Mouse (Mus musculus) embryo, embryonic 10.5 days (tissue): ENCODE data around the gene Fcho1.
A peak's percentile ranks its signal among the peaks of the same experiment; 100 is the strongest.

Experiments used
- DNase-seq: peaks from one replicate; pipeline ENCODE4 v3.0.0-alpha.2; 2015; ENCODE audit warnings: low spot score

Fcho1 gene

GRCm38 (mm10) chr8:71682832-71683231, 42.7 kb downstream of the Fcho1 start:
- DNase-seq = no peak

GRCm38 (mm10) chr8:71681369-71681915, 44.1 kb downstream of the Fcho1 start:
- no peak for DNase-seq

- no peak for DNase-seq
Observed at GRCm38 (mm10) chr8:71680471-71680870, 45.0 kb downstream of the Fcho1 start.

GRCm38 (mm10) chr8:71679550-71680168, 45.9 kb downstream of the Fcho1 start:
- peak; percentile 39 for DNase-seq

GRCm38 (mm10) chr8:71679116-71679515, 46.4 kb downstream of the Fcho1 start:
- DNase-seq = no peak

- no peak for DNase-seq
Observed at GRCm38 (mm10) chr8:71678216-71678615, 47.3 kb downstream of the Fcho1 start.

DNA sequence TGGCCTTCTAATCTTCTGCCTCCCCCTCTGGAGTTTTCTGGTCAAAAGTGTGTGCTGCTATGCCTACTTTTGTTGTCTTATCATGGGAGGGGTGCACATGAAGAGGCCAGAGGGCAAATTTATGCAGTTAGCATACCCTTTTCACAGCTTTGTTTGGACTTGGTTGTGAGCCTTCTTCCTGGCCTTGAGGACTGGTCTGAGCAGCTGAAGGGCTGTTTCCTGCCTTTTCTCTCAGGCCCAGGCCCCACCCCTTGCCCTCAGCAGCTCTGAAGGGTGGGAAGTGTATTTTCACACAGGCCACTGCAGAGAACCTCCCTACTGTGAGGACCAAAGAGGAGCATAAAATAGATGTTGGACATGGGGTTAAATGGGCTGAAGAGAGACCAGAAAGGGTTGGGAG, 48.0 kb downstream of the Fcho1 start:
- DNase-seq = no peak

GRCm38 (mm10) chr8:71676803-71677202, 48.7 kb downstream of the Fcho1 start:
- DNase-seq = no peak

DNA sequence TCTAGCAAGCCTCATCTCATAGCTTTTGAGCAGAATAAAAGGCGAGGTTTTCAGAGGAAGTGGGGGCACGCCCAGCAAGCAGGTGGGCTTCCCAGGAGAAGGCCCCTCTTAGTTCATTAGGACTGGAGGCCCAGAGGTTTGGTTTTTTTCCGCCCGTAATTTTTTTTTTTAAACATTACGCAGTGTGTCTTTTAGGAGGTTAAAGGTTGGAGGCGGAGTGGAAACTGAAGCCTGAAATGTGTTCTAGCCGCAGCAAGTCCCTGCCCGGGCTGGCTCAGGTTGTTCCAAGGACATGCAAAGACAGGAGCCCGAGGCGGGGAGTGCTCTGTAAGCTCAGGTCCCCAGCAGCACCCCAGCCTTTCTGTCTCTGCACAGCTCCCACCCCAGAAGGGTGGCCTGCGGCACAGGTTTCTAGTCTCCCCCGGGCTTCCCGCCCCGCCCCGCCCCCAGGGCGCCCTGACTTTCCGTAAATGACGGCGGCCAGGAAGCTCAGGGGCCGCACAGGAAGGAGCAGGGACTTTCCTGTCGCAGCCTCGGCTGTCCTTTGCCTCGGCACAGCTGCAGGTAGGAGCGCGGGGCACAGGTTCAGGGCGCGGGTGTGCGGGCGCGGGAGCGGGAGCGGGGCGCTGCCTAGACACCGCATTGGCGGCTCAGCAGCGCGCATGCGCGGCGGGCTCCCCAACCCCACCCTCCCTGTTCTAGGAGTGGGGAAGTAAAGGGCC, 49.3 kb downstream of the Fcho1 start, which contains the start of gene Jak3:
Gene Jak3 (plus strand): TSS at position 277 of the 722 bp plus-strand sequence.
- DNase-seq = peak; percentile 50

DNA sequence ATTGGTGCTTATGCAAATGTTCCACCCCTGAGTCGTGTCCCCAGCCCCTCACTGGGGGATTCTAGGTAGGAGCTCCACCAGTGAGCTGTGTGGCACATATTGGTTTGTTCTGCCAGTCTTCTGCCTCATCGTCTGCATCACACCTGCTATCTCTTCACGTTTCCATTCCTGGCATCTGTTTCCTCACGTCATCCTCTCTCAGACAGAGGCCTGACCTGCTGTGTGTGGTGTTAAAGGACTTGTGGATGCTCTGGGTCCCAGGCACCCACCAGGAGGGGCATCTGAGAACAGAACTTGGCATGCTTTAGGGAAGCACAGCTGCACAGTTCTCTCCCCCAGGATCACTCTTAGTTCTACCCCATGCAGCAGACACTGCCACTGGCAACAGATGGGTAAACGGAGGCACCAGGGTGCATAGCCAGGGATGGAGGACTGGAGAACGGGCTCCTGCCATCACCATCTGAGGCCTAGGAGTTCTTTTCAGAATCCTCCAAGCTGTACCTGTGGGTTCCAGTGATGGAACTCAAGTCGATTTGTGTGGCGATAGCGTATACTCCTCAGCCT, 50.0 kb downstream of the Fcho1 start:
- DNase-seq = no peak

GRCm38 (mm10) chr8:71674071-71674470, 51.4 kb downstream of the Fcho1 start:
- no peak for DNase-seq

DNA sequence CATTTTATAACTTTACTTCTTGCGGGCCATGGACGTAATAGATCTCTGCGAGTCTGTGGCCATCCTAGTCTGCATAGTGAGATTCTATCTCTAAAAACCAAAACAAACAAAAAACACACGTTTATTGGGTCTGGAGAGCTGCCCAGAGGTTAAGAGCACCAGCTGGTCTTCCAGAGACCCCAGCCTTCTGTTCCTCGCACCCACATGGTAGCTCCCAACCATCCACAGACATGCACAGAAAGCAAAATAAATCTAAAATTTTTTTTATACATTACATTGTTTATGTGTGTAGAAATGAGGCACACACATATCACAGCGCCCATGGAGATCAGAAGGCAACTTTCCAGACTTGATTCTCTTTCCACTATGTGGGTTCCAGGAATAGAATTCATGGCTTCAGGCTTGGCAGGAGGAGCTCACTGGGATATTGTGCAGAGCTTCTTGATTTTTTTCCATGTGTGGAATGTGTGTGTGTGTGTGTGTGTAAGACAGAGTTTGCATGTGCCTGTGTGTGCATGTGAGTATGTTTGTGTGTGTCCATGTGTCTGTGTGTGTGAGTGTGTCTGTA, 53.3 kb downstream of the Fcho1 start:
- no peak for DNase-seq

DNA sequence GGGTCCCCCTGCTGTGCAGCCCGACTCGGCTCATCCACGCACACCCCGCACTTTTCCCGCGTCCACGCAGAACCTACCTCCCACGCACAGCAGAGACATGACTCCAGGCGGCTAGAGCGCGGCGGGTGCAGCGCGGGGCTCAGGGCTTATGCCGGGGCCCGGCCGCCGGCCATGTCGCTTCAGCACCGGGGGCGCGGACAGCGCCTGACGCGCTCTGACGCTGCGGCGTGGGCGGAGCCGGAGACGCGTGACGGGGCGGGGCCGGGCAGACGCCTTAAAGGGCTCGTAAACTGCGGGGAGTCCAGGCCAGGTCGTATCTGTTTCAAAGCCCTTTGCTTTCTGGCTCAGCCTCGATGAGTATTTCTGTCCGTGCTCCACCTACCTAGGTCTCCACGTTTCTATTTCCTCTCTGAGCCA, 54.0 kb downstream of the Fcho1 start, which contains the start of gene Unc13a:
Gene Unc13a (minus strand): TSS at position 209 of the 417 bp plus-strand sequence.
- DNase-seq = peak; percentile 92

GRCm38 (mm10) chr8:71670621-71671548, 54.6 kb downstream of the Fcho1 start:
- peak; percentile 81 for DNase-seq

GRCm38 (mm10) chr8:71670198-71670597, 55.3 kb downstream of the Fcho1 start:
- DNase-seq = no peak

DNA sequence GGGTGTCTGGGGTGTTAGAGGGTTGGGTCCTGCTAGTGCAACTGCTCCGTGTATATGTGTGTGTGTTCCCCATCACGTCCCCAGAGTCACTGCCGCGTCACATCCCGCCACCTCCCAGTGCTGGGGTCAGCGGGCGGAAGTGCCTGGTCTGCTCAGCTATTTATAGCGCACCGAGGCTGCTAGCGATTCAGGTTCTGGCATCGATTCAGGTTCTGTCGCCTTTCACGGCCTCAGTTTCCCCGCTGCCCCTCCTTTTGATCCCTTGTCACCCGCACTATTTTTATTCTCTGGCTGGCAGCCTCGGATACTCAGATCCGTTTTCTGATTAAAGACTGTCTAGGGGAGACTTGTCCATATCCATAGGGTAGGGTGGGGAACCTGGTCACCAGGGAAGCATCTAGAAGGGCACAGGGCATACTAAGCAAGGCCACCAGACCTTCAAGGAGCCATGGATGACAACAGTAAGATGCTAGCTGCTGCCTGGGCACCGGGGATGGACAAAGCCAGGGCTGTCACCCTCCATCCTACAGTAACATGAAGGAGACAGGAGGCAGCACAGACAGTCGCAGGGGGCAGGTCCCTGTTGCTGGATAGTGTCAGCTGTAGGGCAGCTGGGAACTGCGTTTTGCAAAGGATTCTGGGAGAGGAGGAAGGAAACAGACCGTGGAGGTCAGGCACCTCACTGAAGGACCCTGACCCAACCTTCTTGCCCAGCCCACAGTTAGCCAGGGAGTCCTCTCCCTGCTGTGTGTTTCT, 57.1 kb downstream of the Fcho1 start:
- no peak for DNase-seq

DNA sequence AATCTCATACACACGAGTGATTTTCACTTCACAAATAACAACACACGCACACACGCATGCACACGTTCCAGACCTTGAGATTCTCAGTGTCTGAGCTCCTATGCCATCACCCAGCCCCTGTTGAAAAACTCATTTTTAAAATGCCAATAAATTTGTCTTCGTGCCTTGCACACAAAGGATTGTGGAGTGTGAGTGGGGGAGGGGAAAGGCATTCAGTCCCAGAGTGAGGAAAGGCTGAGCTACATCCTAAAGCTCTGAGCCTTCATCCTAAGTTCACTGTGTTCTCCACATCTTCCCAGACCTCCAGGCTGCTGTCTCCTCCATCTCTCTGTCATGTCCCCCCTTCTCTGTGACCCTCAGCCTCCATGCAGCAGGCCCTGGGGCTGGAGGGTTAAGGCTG, 58.3 kb downstream of the Fcho1 start:
- DNase-seq = no peak

DNA sequence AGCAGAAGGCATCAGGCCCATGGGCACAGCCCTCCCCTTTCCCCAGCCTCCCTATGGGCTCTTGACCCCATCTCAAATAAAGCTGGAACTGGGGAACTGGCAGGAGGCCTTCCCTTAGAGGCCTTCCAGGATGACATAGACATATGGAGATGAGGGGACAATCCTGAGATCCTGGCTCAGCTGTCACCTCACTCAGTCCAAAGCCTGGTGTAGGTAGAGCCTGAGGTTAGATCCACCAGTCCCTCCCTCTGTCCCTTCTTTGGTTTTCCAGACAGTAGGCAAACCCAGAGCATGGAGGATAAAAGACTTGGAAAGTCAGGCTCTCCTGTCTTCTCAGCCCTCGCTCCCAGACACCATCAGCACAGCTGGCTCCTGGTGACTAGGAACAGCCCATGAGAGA, 58.7 kb downstream of the Fcho1 start:
- DNase-seq = no peak

GRCm38 (mm10) chr8:71665331-71666130, 60.0 kb downstream of the Fcho1 start:
- peak; percentile 88 for DNase-seq
